Mouse (Mus musculus) right cerebral cortex, adult 2 months (tissue): Measurements from ENCODE around the gene Pip4p1.

Experiments used
- DNase-seq, 2 experiments: peaks; one replicate each; pipeline ENCODE4 v3.0.0; 2021 to 2022; ENCODE audit warnings: low spot score in 2 of 2

The Pip4p1 gene

GRCm38 (mm10) chr14:50895407-50895806, 35.2 kb downstream of the Pip4p1 start:
- no peak for DNase-seq

DNA sequence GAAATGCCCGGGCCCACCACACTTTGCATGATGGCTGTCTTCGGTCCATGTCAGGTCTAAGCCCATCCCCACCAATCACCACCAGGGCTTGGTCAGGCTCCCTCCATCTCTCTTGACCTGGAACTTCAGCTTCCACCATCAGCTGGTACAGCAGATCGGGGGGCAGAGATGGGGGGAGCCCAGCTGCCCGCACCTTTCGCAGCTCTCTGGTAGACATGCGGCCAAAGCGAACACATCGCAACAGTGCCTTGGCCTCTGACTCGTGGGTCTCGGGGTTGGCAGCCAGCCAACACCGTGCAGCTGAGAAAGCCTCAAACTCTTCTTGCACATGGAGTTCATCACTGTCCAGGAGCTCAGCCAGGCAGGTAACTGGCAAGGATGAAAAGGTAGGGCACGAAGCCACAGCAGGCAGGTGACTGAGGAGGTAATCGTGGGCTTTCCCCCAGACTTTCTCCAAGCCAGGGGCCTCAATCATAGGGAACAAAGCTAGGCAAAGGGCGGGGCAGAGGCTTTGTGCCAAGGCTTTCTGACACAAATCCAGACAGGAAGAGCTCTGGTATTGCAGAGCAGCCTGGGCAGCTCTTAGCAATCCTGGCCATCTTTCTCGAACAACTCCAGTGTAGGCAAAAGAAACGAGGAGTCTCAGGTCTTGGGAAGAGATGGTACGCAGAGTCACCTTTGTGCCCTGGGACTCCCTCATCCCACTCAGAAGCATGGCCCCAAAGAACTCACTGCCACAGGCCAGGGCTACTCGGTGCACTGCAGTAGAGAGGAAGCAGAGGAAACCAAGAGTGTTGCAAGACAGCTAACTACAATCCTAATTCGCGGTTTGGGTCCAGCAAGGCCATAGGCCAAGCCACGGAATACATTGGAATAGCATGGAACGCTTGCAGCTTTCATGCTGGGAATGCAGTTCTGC, 37.9 kb downstream of the Pip4p1 start:
- no peak for DNase-seq

DNA sequence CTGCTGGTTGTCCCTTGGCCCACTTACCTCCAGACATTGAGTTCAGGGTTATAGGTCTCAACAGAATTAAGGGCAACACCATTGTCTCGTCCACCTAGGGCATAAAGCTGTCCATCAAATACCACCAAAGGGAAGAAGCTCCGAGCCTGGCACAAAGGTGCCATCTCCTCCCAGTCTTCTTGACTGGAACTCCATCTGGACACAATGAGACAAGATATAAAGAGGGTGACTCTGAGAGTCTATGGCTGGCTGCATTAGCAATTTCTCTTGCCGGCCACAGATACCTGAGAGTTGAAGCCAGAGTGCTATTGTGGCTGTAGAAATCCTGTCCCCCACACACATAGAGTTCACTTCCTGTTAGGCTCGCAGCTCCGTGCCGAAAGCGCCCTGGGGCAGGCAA, 38.6 kb downstream of the Pip4p1 start:
- DNase-seq = no peak

- DNase-seq = no peak
These were observed 39.0 kb downstream of the Pip4p1 start for GRCm38 (mm10) chr14:50891621-50892020.

DNA sequence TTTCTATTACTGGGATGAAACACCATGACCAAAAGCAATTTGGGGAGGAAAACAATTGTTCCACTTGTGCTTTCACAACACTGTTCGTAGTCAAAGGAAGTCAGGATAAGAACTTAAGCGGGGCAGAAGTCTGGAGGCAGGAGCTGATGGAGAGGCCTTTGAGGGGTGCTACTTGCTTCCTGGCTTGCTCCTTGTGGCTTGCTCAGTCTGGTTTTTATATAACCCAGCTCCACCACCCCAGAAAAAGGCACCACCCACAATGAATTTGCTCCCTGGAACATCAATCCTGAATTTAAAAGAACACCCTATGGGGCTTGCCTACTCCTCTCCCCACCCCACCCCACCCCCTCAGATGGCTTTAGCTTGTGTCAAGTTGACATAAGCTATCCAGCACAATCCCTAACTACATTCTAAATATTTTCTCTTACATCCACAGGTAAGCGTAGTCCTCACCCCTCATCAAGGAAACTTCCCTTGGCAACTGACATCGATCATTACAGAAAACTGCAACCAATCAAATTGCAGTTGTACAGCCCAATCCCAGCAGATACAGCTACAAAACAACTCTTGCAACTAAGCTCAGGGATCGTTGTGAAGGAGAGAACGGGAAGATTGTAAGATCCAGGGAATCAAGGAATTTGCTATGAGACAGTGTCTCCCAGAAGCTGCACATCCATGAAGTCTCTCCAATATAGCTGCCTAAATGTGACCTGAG, 54.3 kb downstream of the Pip4p1 start:
- DNase-seq = peak; percentile 18
